Mouse (Mus musculus) midbrain, embryonic 16.5 days (tissue): Measurements from ENCODE around the gene Lancl1. TPM values are rescaled to one million over a fixed set of nuclear protein-coding genes. Genes with fewer than 3 reads are reported as not detected.

Experiments
- ATAC-seq: fragments of 200-750 bp; cut with Nextera tagmentation; 2 replicates; pipeline ENCODE4 v1.8.0; 2017; ENCODE audit warnings: moderate TSS enrichment
- H3K27ac ChIP-seq: fragments of 300-500 bp; sonication (generic); 2 replicates; pipeline ENCODE4 v1.5.1; 2014; ENCODE audit warnings: mild to moderate bottlenecking, low read length, mixed read lengths
- H3K27me3 ChIP-seq: fragments of 300-500 bp; sonication (generic); 2 replicates; pipeline ENCODE4 v1.6.1; 2014; ENCODE audit warnings: low read depth, low read length, mixed read lengths; ENCODE audit not compliant: control insufficient read depth, insufficient read depth
- H3K36me3 ChIP-seq: fragments of 300-500 bp; sonication (generic); 2 replicates; pipeline ENCODE4 v1.6.1; 2014; ENCODE audit warnings: mild to moderate bottlenecking, low read length, moderate library complexity, mixed read lengths; ENCODE audit not compliant: control insufficient read depth, insufficient read depth
- H3K4me1 ChIP-seq: fragments of 300-500 bp; sonication (generic); 2 replicates; pipeline ENCODE4 v1.6.1; 2014; ENCODE audit warnings: mild to moderate bottlenecking, low read length, mixed read lengths; ENCODE audit not compliant: control insufficient read depth, insufficient read depth
- H3K4me2 ChIP-seq: fragments of 300-500 bp; sonication (generic); 2 replicates; pipeline ENCODE4 v1.6.1; 2014; ENCODE audit warnings: mild to moderate bottlenecking, low read length, mixed read lengths
- H3K4me3 ChIP-seq: fragments of 300-500 bp; sonication (generic); 2 replicates; pipeline ENCODE4 v1.5.1; 2014; ENCODE audit warnings: low read depth, mild to moderate bottlenecking, low read length, moderate library complexity, mixed read lengths
- H3K9ac ChIP-seq: fragments of 300-500 bp; sonication (generic); 2 replicates; pipeline ENCODE4 v1.6.1; 2014; ENCODE audit warnings: low read depth, low read length, mixed read lengths
- H3K9me3 ChIP-seq: fragments of 300-500 bp; sonication (generic); replicated peaks from 2 replicates; pipeline ENCODE4 v1.6.1; 2014; ENCODE audit warnings: mild to moderate bottlenecking, low read length, mixed read lengths; ENCODE audit not compliant: control insufficient read depth, poor library complexity, severe bottlenecking
- WGBS: fragments of 180-500 bp; shearing (Covaris S2); extraction: QIAGEN DNeasy Blood & Tissue Kit; methylation state at CpG from one replicate; pipeline ENCODE4 v1.1.7; 2014; 5-methylcytosine and 5-hydroxymethylcytosine counted together
- polyA plus RNA-seq: library from polyadenylated mRNA; unstranded; fragments of >200 nt; fragmentation: Nextera tagmentation; extraction: Ambion mirVana; gene quantifications from 2 replicates; pipeline ENCODE4 v1.2.1, GENCODE M21; 2015

The Lancl1 gene
- 164 and 172 TPM in 2 replicates for polyA plus RNA-seq

DNA sequence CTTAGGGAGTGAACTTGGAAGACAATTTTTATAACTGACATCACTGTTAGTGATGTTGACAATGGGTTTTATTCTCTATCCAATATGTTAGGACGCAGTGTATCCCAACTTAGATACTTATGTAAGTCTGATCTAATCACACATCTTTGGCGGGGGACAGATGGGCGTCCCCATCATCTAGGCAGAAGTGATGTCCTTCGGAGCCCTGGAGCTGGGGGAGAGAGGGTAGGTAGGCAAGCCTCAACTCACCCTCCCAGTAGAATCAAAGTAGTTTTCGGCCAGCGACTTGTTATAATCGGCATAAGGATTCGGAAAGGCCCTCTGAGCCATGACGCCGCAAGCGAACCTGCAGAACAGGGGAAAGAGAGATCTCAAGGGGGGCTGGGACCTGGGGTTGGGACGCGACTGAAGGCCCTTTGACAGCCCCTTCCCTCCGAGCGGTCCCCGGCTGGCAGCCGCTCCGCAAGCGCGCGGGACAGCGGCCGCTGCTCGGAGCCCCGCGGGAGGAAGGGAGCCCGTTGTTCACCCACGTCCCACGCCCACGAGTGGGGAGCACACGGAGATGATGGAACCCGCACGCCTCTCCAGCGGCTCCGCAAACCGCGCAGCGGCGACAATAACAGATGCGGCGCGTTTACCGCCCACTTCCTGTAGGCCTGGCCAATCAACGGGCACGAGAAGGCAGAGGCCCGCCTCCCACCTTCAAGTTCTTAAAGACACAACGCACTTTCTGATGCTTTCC lies at the start of gene Lancl1:
Gene Lancl1 (minus strand): TSS at position 627 of the 742 bp plus-strand sequence.
- Histone ChIP-seq H3K4me3 (peak within 1 kb of the TSS; percentile 99), H3K27me3 (no peaks in the 10 kb centered on the region), H3K36me3 (peaks cover 10% of the 10 kb centered on the region), H3K9ac (peak within 1 kb of the TSS; percentile 96), H3K9me3 (no peaks in the 10 kb centered on the region), H3K4me2 (peak within 1 kb of the TSS; percentile 77), H3K4me1 (peaks cover 17% of the 10 kb centered on the region), H3K27ac (peak within 1 kb of the TSS; percentile 75)
- ATAC-seq = peak; percentile 99
- WGBS = under 1% methylated on average over 46 of the region's 47 CpGs

- no peak overlapping the region for H3K27ac ChIP-seq
- no peaks in the 10 kb centered on the region for H3K9me3 ChIP-seq
- 84% methylated on average over 7 of the region's 7 CpGs for WGBS
- H3K4me1 ChIP-seq = no peaks in the 10 kb centered on the region
- H3K36me3 ChIP-seq = no peaks in the 10 kb centered on the region
- H3K27me3 ChIP-seq = no peaks in the 10 kb centered on the region
- no peak overlapping the region for H3K4me2 ChIP-seq
- no peak overlapping the region for H3K4me3 ChIP-seq
- no peak for ATAC-seq
- H3K9ac ChIP-seq = no peak overlapping the region
These were observed 40.5 kb upstream of the Lancl1 start for GRCm38 (mm10) chr1:67079146-67079545.

GRCm38 (mm10) chr1:67078666-67079065 lies 40.0 kb upstream of the Lancl1 start:
- 83% methylated on average over 2 of the region's 2 CpGs for WGBS
- no peak for ATAC-seq
- Histone ChIP-seq H3K36me3 (no peaks in the 10 kb centered on the region), H3K4me3 (no peak overlapping the region), H3K27me3 (no peaks in the 10 kb centered on the region), H3K4me1 (no peaks in the 10 kb centered on the region), H3K4me2 (no peak overlapping the region), H3K27ac (no peak overlapping the region), H3K9me3 (no peaks in the 10 kb centered on the region), H3K9ac (no peak overlapping the region)

DNA sequence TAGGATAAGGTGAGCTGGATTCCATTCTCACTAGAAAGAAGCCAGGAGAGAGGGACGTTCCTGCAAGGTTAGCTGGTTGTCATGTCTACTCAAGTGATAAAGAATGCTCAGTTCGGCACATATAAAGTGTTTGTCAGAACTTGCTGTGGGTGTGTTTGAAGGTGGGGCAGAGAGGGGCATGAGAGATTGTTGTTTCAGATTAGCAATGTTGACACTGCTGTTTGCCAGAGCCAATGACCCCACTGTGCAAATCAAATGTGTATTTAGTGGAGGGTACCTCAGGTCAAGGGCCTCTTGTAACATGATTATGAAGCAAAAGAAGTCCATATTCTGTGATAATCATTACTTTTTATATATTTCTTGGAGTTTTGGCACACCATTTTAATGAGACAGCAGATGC lies 39.1 kb upstream of the Lancl1 start:
- Histone ChIP-seq H3K27ac (no peak overlapping the region), H3K27me3 (no peaks in the 10 kb centered on the region), H3K4me2 (no peak overlapping the region), H3K4me1 (no peaks in the 10 kb centered on the region), H3K4me3 (no peak overlapping the region), H3K9me3 (no peaks in the 10 kb centered on the region), H3K36me3 (no peaks in the 10 kb centered on the region), H3K9ac (no peak overlapping the region)
- no peak for ATAC-seq
- 76% methylated on average over 2 of the region's 2 CpGs for WGBS

DNA sequence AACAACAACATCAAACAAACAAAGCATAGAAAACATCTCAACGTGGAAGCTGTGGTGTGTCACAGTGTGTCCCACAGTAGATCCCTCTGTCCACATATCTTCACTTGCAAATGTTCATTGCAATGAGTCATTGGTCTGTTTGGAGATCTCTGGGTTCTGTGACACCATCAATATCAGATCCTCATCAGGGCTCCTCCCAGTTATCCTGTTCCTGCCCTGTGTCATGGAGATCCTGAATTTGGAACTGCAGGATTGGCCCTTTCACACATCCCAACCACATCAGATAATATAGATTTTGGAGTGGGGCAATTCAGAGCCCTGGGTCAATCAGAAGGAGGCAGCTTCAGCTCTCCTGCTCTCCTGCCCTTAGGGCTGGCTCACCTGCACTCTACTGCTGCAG lies 28.9 kb upstream of the Lancl1 start:
- no peak overlapping the region for H3K4me3 ChIP-seq
- H3K36me3 ChIP-seq = no peaks in the 10 kb centered on the region
- H3K9ac ChIP-seq = no peak overlapping the region
- ATAC-seq = no peak
- WGBS = 73% methylated on average over 1 of the region's 1 CpGs
- H3K4me1 ChIP-seq = no peaks in the 10 kb centered on the region
- H3K4me2 ChIP-seq = no peak overlapping the region
- no peaks in the 10 kb centered on the region for H3K9me3 ChIP-seq
- no peak overlapping the region for H3K27ac ChIP-seq
- H3K27me3 ChIP-seq = no peaks in the 10 kb centered on the region

DNA sequence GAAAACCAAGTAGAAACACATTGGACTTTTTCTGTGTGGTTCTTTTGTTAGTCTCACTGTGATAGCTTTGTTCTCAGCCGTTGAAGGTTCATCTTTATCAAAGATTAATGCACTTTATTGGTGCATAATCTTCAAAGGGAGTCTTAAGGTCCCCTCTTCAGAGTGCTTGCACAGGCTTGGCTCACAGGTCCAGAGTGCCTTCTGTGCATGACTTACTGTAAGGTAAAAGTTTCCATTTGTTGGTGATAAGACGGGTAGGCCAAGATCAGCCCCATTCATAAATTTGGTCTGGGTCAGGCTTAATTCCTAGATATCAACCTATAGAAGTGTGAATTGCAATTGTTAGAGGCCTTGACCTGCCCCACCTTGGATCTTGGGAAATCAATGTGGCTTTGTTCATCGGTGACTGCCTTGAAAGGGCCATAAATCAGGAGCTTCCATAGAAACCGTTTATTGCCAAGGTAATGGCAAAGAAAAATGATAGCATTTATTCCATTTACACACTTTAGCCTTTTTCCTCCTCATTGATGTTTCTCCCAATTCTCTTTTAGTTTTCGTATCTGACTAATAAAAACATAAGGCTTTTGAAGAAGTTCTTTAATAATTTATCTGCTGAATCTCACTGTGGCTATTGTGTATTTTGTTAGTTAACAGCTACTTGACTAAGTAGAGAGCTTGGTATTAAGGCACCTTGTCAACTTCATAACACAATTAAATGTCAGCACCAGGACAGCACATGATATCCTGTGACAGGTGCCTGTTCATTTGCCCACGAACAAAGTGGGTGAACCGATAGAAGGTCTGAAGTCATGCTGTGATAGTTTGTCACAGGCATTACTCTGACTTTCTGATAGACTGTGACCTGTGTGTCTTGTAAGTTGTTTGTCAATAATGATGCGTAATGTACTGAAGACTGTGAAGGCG lies 26.9 kb upstream of the Lancl1 start:
- 82% methylated on average over 9 of the region's 9 CpGs for WGBS
- Histone ChIP-seq H3K4me3 (no peak overlapping the region), H3K4me2 (no peak overlapping the region), H3K36me3 (no peaks in the 10 kb centered on the region), H3K4me1 (0 out of 2 replicates have a peak, but pooled peaks cover 2% of the 10 kb centered on the region), H3K9me3 (no peaks in the 10 kb centered on the region), H3K9ac (no peak overlapping the region), H3K27ac (no peak overlapping the region), H3K27me3 (no peaks in the 10 kb centered on the region)
- no peak for ATAC-seq

- no peak overlapping the region for H3K9ac ChIP-seq
- H3K4me3 ChIP-seq = no peak overlapping the region
- 0 out of 2 replicates have a peak overlapping the region, but pooled peaks have one; percentile 46 for H3K27ac ChIP-seq
- no peaks in the 10 kb centered on the region for H3K27me3 ChIP-seq
- H3K4me2 ChIP-seq = 0 out of 2 replicates have a peak overlapping the region, but pooled peaks have one; percentile 6
- H3K4me1 ChIP-seq = 0 out of 2 replicates have a peak, but pooled peaks cover 2% of the 10 kb centered on the region
- no peaks in the 10 kb centered on the region for H3K9me3 ChIP-seq
- ATAC-seq = peak; percentile 96
- no peaks in the 10 kb centered on the region for H3K36me3 ChIP-seq
- 8% methylated on average over 7 of the region's 7 CpGs for WGBS
These were observed 22.9 kb upstream of the Lancl1 start for GRCm38 (mm10) chr1:67061456-67062085.

DNA sequence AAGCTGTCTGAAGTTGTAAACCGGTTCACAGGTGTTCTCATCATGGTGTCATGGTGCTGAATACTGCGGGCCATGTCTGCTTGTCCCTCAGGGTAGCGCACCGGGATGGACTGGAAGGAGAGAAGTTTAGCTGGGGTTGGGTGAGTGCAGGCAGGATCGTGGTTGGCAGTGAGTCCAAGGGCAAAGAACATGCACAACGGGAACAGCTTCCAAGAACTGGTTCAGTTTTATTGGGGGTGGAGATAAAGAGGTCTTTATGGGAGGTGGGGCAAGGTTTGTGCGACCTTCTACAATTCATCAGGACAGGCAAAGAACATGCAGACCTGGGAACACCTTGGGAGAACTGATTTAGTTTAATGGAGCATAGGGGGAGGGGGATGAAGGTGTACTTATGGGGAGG lies 17.1 kb upstream of the Lancl1 start:
- Histone ChIP-seq H3K27ac (no peak overlapping the region), H3K36me3 (no peaks in the 10 kb centered on the region), H3K9me3 (no peaks in the 10 kb centered on the region), H3K4me1 (no peaks in the 10 kb centered on the region), H3K4me2 (no peak overlapping the region), H3K9ac (no peak overlapping the region), H3K27me3 (no peaks in the 10 kb centered on the region), H3K4me3 (no peak overlapping the region)
- 90% methylated on average over 7 of the region's 7 CpGs for whole genome bisulfite sequencing
- no peak for ATAC-seq
